Mouse (Mus musculus): Measurements from ENCODE around the gene Bpi. TPM values are rescaled to one million over a fixed set of nuclear protein-coding genes. Genes with fewer than 3 reads are reported as not detected.
A peak's percentile ranks its signal among the peaks of the same experiment; 100 is the strongest.

Gene Bpi
- polyA plus RNA-seq, 1 experiment = not detected

DNA sequence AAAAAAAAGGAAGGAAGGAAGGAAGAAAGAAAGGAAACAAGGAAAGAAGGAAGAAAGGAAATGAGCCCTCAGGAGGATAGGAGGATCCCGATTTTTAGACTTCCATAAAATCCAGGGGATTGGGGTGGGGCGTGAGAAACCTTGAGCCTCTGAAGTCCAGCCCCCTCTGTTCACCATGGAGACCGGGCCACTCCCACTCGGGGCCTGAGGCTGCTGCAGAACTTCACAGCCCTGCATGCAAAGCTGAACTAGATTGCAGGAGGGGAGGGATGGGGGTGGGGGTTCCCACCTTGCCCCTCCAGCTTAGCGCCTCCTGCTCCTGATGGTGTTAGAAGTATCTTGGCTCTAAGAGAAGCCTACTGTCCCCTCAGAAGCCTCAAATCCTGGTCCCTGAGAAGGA, 1.0 kb upstream of the Bpi start:
- TF ChIP-seq POLR2AphosphoS2 (IDR thresholded peaks at IDR 0.05; ENCODE audit: insufficient read length, low read depth) (no peak), POLR2A (IDR thresholded peaks at IDR 0.05; ENCODE audit: insufficient read length, low read depth) (no peak), MAX (IDR thresholded peaks at IDR 0.05; ENCODE audit: low read depth) (no peak), E2F4 (IDR thresholded peaks at IDR 0.05; ENCODE audit: insufficient read depth) (no peak)
- H3K27me3 ChIP-seq (ENCODE audit: control insufficient read depth, insufficient read depth, insufficient read length) = peaks cover 6% of the 10 kb centered on the region
- H3K36me3 ChIP-seq (ENCODE audit: control insufficient read depth, insufficient read depth) = no peaks in the 10 kb centered on the region
- no peak overlapping the region for H3ac ChIP-seq (ENCODE audit: control insufficient read depth, insufficient read length)
- no peak overlapping the region for H3K4me3 ChIP-seq
- H3K4me2 ChIP-seq (ENCODE audit: low read depth) = no peak overlapping the region
- no peaks in the 10 kb centered on the region for H3K79me2 ChIP-seq (ENCODE audit: control insufficient read depth, insufficient read depth)

- TF ChIP-seq TCF12 (IDR thresholded peaks at IDR 0.05; ENCODE audit: insufficient read depth, poor library complexity, severe bottlenecking) = no peak
- no peak for TF ChIP-seq MAX (IDR thresholded peaks at IDR 0.05; ENCODE audit: low read depth)
- TF ChIP-seq USF1 (IDR thresholded peaks at IDR 0.05; ENCODE audit: low read depth) = no peak
- TF ChIP-seq POLR2A (IDR thresholded peaks at IDR 0.05; ENCODE audit: insufficient read length, low read depth) = no peak
- H3K79me2 ChIP-seq (ENCODE audit: control insufficient read depth, insufficient read depth) = no peaks in the 10 kb centered on the region
- no peak overlapping the region for H3ac ChIP-seq (ENCODE audit: control insufficient read depth, insufficient read length)
- peaks cover 6% of the 10 kb centered on the region for H3K27me3 ChIP-seq (ENCODE audit: control insufficient read depth, insufficient read depth, insufficient read length)
- peak overlapping the region; percentile 38 for H3K4me2 ChIP-seq (ENCODE audit: low read depth)
- H3K36me3 ChIP-seq (ENCODE audit: control insufficient read depth, insufficient read depth) = no peaks in the 10 kb centered on the region
- H3K4me3 ChIP-seq = no peak overlapping the region
These were observed 887 bp downstream of the Bpi start for GRCm38 (mm10) chr2:158258781-158259180.

DNA sequence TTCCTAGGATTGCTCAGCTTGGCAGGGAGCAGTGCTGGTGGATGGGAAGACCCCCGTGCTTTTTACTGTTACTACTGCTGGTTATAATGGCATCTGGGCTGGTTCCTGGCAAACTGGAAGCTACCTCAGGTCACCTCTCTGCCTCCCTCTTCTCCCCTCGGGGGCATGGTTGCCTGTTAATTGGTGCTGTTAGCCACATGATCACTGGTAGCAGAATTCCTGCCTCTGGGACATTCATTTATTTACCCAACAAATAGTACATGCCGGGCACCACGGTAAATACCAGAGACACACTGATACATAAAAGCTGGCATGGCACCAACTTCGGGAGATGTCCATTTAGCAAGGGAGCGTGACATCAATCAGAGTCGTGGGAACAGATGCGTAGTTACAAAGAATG, 1.6 kb downstream of the Bpi start:
- Histone ChIP-seq H3K27me3 (ENCODE audit: control insufficient read depth, insufficient read depth, insufficient read length) (peaks cover 6% of the 10 kb centered on the region), H3K4me2 (ENCODE audit: low read depth) (no peak overlapping the region), H3K36me3 (ENCODE audit: control insufficient read depth, insufficient read depth) (no peaks in the 10 kb centered on the region), H3K4me3 (no peak overlapping the region), H3K79me2 (ENCODE audit: control insufficient read depth, insufficient read depth) (no peaks in the 10 kb centered on the region), H3ac (ENCODE audit: control insufficient read depth, insufficient read length) (no peak overlapping the region)
- TF ChIP-seq TCF3 (IDR thresholded peaks at IDR 0.05; ENCODE audit: insufficient read length, low read depth) = no peak
- TF ChIP-seq USF1 (IDR thresholded peaks at IDR 0.05; ENCODE audit: low read depth) = no peak
- no peak for TF ChIP-seq MYOD1 (IDR thresholded peaks at IDR 0.05; ENCODE audit: control insufficient read depth in 1 of 3, insufficient read length in 2 of 3, low read depth in 2 of 3)
- TF ChIP-seq POLR2AphosphoS2 (IDR thresholded peaks at IDR 0.05; ENCODE audit: insufficient read length, low read depth) = no peak
- no peak for TF ChIP-seq MAX (IDR thresholded peaks at IDR 0.05; ENCODE audit: low read depth)
- no peak for TF ChIP-seq REST (IDR thresholded peaks at IDR 0.05; ENCODE audit: insufficient read depth, insufficient read length)
- TF ChIP-seq POLR2A (IDR thresholded peaks at IDR 0.05; ENCODE audit: insufficient read length, low read depth) = no peak
- no peak for TF ChIP-seq TCF12 (IDR thresholded peaks at IDR 0.05; ENCODE audit: insufficient read depth, poor library complexity, severe bottlenecking)
- TF ChIP-seq E2F4 (IDR thresholded peaks at IDR 0.05; ENCODE audit: insufficient read depth) = no peak
- TF ChIP-seq CEBPB (IDR thresholded peaks at IDR 0.05; ENCODE audit: insufficient read depth, poor library complexity, severe bottlenecking) = no peak

- Histone ChIP-seq H3ac (ENCODE audit: control insufficient read depth, insufficient read length) (no peak overlapping the region), H3K27me3 (ENCODE audit: control insufficient read depth, insufficient read depth, insufficient read length) (peaks cover 26% of the 10 kb centered on the region), H3K4me3 (no peak overlapping the region), H3K36me3 (ENCODE audit: control insufficient read depth, insufficient read depth) (no peaks in the 10 kb centered on the region), H3K79me2 (ENCODE audit: control insufficient read depth, insufficient read depth) (no peaks in the 10 kb centered on the region), H3K4me2 (ENCODE audit: low read depth) (no peak overlapping the region)
- TF ChIP-seq MYOD1 (IDR thresholded peaks at IDR 0.05; ENCODE audit: control insufficient read depth in 1 of 3, insufficient read length in 2 of 3, low read depth in 2 of 3) (no peak), TCF3 (IDR thresholded peaks at IDR 0.05; ENCODE audit: insufficient read length, low read depth) (no peak), E2F4 (IDR thresholded peaks at IDR 0.05; ENCODE audit: insufficient read depth) (no peak), POLR2A (IDR thresholded peaks at IDR 0.05; ENCODE audit: insufficient read length, low read depth) (no peak), MAX (IDR thresholded peaks at IDR 0.05; ENCODE audit: low read depth) (no peak), MYOG (IDR thresholded peaks at IDR 0.05; ENCODE audit: control insufficient read depth in 1 of 3, insufficient read depth in 1 of 3, insufficient read length in 2 of 3, low read depth in 2 of 3) (no peak), TCF12 (IDR thresholded peaks at IDR 0.05; ENCODE audit: insufficient read depth, poor library complexity, severe bottlenecking) (no peak), SRF (IDR thresholded peaks at IDR 0.05; ENCODE audit: control insufficient read depth, insufficient read length, low read depth) (no peak), REST (IDR thresholded peaks at IDR 0.05; ENCODE audit: insufficient read depth, insufficient read length) (no peak), POLR2AphosphoS2 (IDR thresholded peaks at IDR 0.05; ENCODE audit: insufficient read length, low read depth) (no peak), USF1 (IDR thresholded peaks at IDR 0.05; ENCODE audit: low read depth) (no peak), CEBPB (IDR thresholded peaks at IDR 0.05; ENCODE audit: insufficient read depth, poor library complexity, severe bottlenecking) (no peak)
These were observed 7.0 kb downstream of the Bpi start for GRCm38 (mm10) chr2:158264877-158265276.

DNA sequence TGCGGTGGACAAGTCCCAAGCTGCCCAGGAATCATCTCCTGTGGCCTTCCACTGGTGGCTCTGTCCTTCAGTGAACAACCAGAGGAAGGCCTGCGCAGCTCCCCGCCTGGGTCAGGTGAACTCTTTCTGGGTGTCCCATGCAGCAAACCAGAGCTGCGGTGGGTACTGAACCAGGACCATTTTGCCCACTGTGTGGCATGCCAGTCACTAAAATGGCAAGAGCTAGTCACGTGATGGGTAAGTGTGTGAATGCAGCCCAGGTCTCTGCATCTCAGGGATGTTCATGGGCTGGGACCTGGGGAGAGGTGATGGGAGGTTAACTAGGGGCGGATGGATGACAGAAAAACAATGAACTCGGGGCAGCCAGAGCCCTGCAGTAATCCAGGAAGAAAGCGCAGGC, 12.1 kb downstream of the Bpi start:
- H3K27me3 ChIP-seq (ENCODE audit: control insufficient read depth, insufficient read depth, insufficient read length) = peaks cover 38% of the 10 kb centered on the region
- TF ChIP-seq USF1 (IDR thresholded peaks at IDR 0.05; ENCODE audit: low read depth) (peak; percentile 22), MAX (IDR thresholded peaks at IDR 0.05; ENCODE audit: low read depth) (no peak)

GRCm38 (mm10) chr2:158273646-158274045, 15.8 kb downstream of the Bpi start:
- no peak overlapping the region for H3K4me2 ChIP-seq (ENCODE audit: low read depth)
- no peak overlapping the region for H3ac ChIP-seq (ENCODE audit: control insufficient read depth, insufficient read length)
- H3K4me3 ChIP-seq = no peak overlapping the region
- TF ChIP-seq REST (IDR thresholded peaks at IDR 0.05; ENCODE audit: insufficient read depth, insufficient read length) (no peak), POLR2A (IDR thresholded peaks at IDR 0.05; ENCODE audit: insufficient read length, low read depth) (no peak), MYOD1 (IDR thresholded peaks at IDR 0.05; ENCODE audit: control insufficient read depth in 1 of 3, insufficient read length in 2 of 3, low read depth in 2 of 3) (no peak), TCF12 (IDR thresholded peaks at IDR 0.05; ENCODE audit: insufficient read depth, poor library complexity, severe bottlenecking) (no peak), TCF3 (IDR thresholded peaks at IDR 0.05; ENCODE audit: insufficient read length, low read depth) (no peak), CEBPB (IDR thresholded peaks at IDR 0.05; ENCODE audit: insufficient read depth, poor library complexity, severe bottlenecking) (no peak), MYOG (IDR thresholded peaks at IDR 0.05; ENCODE audit: control insufficient read depth in 1 of 3, insufficient read depth in 1 of 3, insufficient read length in 2 of 3, low read depth in 2 of 3) (no peak), USF1 (IDR thresholded peaks at IDR 0.05; ENCODE audit: low read depth) (no peak), POLR2AphosphoS2 (IDR thresholded peaks at IDR 0.05; ENCODE audit: insufficient read length, low read depth) (no peak), SRF (IDR thresholded peaks at IDR 0.05; ENCODE audit: control insufficient read depth, insufficient read length, low read depth) (no peak), MAX (IDR thresholded peaks at IDR 0.05; ENCODE audit: low read depth) (no peak), E2F4 (IDR thresholded peaks at IDR 0.05; ENCODE audit: insufficient read depth) (no peak)
- no peaks in the 10 kb centered on the region for H3K79me2 ChIP-seq (ENCODE audit: control insufficient read depth, insufficient read depth)
- no peaks in the 10 kb centered on the region for H3K36me3 ChIP-seq (ENCODE audit: control insufficient read depth, insufficient read depth)
- H3K27me3 ChIP-seq (ENCODE audit: control insufficient read depth, insufficient read depth, insufficient read length) = peaks cover 27% of the 10 kb centered on the region

More for the DNA sequence above, 12.1 kb downstream of the Bpi start:
- Histone ChIP-seq H3ac (ENCODE audit: control insufficient read depth, insufficient read length) (no peak overlapping the region), H3K4me3 (no peak overlapping the region), H3K79me2 (ENCODE audit: control insufficient read depth, insufficient read depth) (no peaks in the 10 kb centered on the region), H3K36me3 (ENCODE audit: control insufficient read depth, insufficient read depth) (no peaks in the 10 kb centered on the region), H3K4me2 (ENCODE audit: low read depth) (no peak overlapping the region)
